Mouse (Mus musculus) urinary bladder, postnatal 36 days (tissue): Measurements from ENCODE around the gene Lsp1.
A peak's percentile ranks its signal among the peaks of the same experiment; 100 is the strongest.

ENCODE experiments used
- DNase-seq, 2 experiments: peaks; one replicate each; pipeline ENCODE4 v3.0.0; 2022; ENCODE audit warnings: low spot score in 2 of 2, mixed read lengths in 1 of 2

Lsp1 gene

GRCm38 (mm10) chr7:142505942-142506341, 45.3 kb downstream of the Lsp1 start:
- DNase-seq = no peak

GRCm38 (mm10) chr7:142506501-142506900, 45.9 kb downstream of the Lsp1 start:
- DNase-seq = no peak

- no peak for DNase-seq
Measured at GRCm38 (mm10) chr7:142507453-142507852, 46.8 kb downstream of the Lsp1 start.

GRCm38 (mm10) chr7:142509518-142509917, 48.9 kb downstream of the Lsp1 start:
- DNase-seq = no peak

GRCm38 (mm10) chr7:142510021-142510777, 49.6 kb downstream of the Lsp1 start:
- no peak for DNase-seq

- DNase-seq = no peak
Measured at GRCm38 (mm10) chr7:142514048-142514447, 53.4 kb downstream of the Lsp1 start.

GRCm38 (mm10) chr7:142516221-142516978, 55.8 kb downstream of the Lsp1 start:
- DNase-seq = no peak

GRCm38 (mm10) chr7:142517531-142517930, 56.9 kb downstream of the Lsp1 start:
- no peak for DNase-seq

- DNase-seq = no peak
Measured at GRCm38 (mm10) chr7:142520331-142520730, 59.7 kb downstream of the Lsp1 start.

GRCm38 (mm10) chr7:142522352-142522751, 61.7 kb downstream of the Lsp1 start:
- DNase-seq = peak in 1 of 2 experiments; percentile 41

- DNase-seq = no peak
Measured at GRCm38 (mm10) chr7:142523200-142523990, 62.8 kb downstream of the Lsp1 start.

GRCm38 (mm10) chr7:142525342-142526178, 65.0 kb downstream of the Lsp1 start:
- no peak for DNase-seq

- DNase-seq = no peak
Measured at GRCm38 (mm10) chr7:142529350-142529749, 68.7 kb downstream of the Lsp1 start.

GRCm38 (mm10) chr7:142531973-142532521, 71.4 kb downstream of the Lsp1 start:
- no peak for DNase-seq

- peak in 1 of 2 experiments; percentile 23 for DNase-seq
Measured at GRCm38 (mm10) chr7:142532671-142533058, 72.1 kb downstream of the Lsp1 start, which contains the start of gene Mrpl23. Gene Mrpl23 (plus strand): TSS chr7:142532686.

GRCm38 (mm10) chr7:142533059-142533855, 72.6 kb downstream of the Lsp1 start:
- peak; percentile 77 to 83 for DNase-seq

- no peak for DNase-seq
Measured at GRCm38 (mm10) chr7:142535116-142535515, 74.5 kb downstream of the Lsp1 start.

GRCm38 (mm10) chr7:142535832-142536231, 75.2 kb downstream of the Lsp1 start:
- DNase-seq = no peak

- DNase-seq = no peak
Measured at GRCm38 (mm10) chr7:142537181-142537580, 76.6 kb downstream of the Lsp1 start.

GRCm38 (mm10) chr7:142537879-142538278, 77.3 kb downstream of the Lsp1 start:
- peak; percentile 43 to 44 for DNase-seq
